Mouse (Mus musculus) c-Kit-negative CD71-positive TER-119-positive erythroid progenitor cells, embryonic 14.5 days (primary cell): ENCODE measurements around the gene Cp.
"Not testable (repeated sequence)": the region's sequence is repeated elsewhere in the genome, so short reads cannot be mapped to it uniquely, and the experiment has no call there.

ENCODE experiments used
- DNase-seq: peaks from one replicate; pipeline ENCODE4 v3.0.0-alpha.2; 2013; ENCODE audit warnings: low read depth, low spot score

Gene Cp

DNA sequence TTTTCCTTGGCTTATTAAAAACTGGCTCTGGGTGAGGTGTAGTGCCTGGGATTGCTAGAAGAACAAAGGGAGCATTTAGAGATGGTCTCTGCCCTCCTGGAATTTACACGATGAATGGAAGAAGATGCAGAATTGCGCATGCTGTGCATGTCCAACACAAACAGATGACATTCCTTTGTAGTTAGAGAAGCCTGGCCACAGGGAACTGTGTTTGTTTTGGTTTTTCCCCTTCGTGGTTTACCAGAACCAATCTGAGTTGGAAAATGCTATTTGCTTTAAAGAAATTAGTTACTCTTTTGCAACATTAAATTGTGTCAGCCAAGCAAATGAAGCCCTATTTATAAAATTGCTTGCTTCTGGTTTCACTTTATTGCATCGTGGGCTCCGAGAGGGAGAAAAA lies at the start of gene Cp:
Gene Cp (plus strand): TSS at position 170 of the 400 bp plus-strand sequence.
- DNase-seq = no peak

DNA sequence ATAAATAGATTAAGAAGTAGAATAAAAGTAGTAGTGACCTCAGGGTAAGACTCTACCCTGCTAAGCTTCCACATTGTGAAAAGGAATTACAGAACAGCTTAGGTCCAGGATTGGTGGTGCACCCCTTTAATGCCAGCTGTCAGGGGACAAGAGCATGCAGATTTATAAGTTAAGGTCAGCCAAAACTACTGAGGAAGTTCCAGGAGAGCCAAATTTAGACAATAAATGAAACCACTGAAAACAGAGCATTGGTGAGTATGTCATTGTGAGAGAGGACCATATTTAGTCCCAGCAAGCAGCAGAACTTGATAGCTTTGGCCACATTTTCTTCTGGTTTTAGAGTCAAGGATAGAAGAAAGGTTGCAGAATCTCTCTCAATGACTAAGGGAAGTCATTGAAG lies 8.3 kb upstream of the Cp start:
- DNase-seq = no peak

DNA sequence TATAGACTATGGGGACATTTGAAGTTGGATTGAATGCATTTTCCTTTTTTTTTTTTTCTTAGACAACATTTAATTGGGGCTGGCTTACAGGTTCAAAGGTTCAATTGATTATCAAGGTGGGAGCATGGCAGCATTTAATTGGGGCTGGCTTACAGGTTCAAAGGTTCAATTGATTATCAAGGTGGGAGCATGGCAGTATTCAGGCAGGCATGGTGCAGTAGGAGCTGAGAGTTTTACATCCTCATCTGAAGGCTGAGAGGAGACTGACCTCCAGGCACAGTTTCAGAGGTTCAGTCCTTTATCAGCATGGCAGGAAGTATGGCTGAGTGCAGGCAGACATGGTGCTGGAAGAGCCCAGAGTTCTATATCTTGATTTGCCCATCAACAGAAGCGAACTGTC lies 7.5 kb upstream of the Cp start:
- not testable (repeated sequence) for DNase-seq

DNA sequence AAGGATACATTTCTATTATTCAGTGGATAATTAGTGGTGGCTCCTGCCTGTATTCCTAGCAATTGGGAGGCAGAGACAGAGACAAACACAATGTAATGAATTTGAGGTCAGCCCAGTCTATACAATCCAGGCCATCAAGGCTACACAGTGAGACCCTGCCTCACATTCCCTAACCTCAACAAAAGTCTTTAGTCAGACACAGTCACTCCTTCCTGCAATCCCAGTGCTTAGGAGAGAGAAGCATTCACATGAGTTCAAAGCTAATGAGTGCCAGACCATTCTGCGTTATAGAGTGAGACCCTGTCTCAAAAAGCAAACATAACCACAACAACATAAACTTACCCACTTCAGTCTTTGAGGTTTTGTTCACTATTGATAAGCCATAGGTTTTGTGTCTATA lies 3.4 kb upstream of the Cp start:
- DNase-seq = no peak

DNA sequence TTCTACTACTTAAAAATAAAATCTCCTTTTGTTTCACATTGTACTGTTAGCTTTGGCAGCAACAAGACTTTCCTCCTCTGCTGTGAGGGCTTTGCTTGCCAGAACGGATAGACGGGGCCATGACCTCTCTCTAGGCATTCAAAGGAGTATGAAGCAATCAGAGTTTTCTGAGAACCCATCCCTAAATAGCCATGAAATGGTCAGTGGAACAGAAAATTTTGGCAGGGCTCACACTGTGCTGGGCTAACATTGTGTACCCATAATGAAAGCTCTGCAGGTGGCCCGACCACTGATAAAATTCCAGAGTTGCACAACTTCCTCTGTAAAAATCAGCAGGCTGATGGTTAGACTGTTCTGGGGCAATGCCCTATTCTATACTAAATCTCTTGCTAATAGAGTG lies 3.0 kb upstream of the Cp start:
- DNase-seq = no peak

DNA sequence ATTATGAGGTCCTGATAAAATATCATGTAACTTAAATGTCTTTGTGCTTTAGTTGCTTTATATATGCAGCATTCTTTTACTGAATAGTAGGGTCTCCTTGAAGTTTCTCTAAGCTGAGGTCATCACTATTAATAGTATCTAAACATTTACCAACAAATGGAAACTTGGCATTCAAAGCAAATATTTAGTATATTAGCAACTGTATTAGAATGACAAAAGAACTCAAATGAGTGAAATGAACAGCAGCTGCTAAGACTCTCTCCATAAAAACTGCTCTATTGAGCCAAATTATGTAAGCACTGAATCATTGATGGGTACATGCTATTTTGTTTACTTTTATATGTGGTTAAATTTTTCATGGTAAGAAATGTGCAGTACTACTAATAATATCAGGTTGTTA lies 1.2 kb downstream of the Cp start:
- DNase-seq = no peak

DNA sequence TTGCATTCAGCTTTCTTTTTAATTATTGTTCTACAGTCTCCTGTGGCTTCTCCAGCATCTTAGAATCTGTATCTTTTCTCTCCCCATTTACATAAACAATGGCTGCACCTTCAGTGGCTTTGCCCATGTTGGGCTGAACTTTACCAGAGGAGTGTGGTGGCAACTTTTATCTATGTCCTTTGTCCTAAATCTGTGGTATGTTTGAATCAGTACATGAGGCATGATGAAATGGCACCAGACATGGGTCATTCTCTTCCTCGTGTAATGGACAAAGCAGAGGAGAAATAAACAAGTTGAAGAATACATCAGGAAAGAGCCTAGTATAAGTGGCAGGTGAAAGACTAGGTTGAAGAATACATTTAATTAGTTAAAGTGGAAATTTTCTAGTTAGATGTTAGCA lies 2.1 kb downstream of the Cp start:
- DNase-seq = no peak

DNA sequence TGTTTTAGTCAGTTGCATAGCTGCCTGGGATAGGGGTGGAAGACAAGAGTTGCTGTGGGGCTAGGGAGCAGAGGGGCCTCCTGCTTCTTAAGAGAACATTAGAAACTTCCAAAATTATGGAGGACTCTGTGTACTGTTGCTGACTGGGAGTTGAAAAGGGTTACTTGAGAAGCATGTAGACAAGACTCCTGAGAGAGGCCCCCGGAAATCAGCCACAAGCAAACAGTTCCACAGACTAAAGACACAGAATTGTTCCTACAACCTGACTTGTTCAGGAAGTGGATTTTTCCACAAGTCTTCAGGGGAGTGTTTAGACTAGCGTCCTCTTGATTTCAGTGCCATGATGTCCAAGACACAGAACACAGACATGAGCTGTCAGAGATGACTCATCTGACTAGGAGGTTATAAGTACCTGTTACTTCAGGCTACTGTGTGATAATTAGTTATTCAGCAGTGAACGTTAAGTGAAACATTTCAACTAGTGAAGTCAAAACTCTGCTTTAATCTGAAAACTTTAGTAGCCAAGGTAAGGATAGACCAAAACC lies 3.8 kb downstream of the Cp start:
- DNase-seq = no peak

DNA sequence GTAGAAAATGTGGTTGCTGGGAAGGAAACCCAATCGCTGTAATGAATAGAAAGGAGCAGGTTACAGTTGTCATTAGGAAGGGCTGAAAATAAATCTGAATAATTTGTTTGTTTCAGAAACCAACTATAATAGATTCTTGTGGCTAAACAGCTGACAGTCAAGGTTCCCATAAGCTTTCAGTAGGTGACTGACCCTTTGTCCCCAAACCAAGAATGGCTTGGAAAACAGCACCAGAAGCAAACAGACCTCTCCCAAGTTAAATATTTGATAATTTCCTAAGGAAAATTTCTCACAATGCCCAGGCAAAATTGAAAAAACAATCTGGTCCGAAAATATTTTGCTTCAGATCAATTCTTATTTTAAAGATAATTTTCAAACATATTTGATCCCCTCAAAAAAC lies 4.5 kb downstream of the Cp start:
- DNase-seq = no peak

DNA sequence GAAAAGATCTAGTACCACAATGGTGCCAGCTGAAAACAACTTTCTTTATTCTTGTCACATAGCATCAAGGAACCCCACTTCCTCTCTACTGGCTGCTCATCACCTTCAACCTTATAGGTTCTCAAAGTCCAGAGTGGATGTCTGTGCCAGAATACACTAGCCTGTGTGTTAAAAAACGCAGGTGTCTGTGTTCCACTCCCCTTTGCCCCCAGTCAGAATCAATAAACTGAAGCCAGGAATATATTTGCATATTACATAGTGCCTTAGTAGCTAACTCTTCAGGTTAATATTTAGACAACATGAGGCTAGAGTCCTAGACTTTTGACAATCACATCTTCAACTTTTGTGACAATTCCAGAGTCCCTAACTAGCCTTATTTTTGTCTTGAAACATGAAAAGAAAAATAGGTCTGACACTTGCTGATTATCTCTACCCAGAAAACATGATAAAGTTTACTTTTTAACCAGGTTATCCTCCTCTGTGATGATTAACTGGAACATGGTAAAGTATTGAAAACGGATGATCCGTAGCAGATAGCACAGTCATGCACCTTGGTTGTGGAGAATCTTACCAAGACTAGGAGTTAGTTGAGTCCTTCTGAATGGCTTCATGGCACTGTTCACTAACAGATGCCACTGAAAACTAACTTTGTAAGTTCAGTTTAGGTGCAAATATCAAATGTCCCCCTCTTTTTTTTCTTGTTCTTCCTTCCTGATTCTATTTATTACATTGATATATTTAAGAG lies 6.1 kb downstream of the Cp start:
- DNase-seq = no peak

DNA sequence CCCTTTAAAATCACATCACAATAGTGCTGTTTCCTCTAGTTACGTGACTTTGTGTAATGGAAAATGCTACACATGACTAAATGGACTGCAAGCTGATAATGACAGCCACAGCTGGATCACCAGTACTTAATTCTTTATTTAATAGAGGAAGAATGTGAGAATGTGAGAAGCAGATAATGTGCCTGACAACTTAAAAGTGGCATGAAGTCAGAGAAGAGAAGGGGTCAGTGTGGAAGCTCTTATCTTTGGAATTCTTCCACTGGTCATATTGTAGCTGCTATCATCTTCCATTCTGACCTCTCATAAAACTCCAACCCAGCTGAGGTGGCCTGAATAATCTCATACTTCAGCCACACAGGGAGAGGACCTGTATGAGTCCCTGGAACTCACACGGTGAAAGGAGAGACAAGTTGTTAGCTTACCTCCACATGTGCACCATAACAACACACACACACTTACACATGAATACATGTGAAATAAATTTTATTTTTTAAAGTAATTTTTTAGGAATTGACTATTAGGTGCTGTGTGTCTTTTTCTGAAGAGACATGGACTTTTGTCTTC lies 7.9 kb downstream of the Cp start:
- DNase-seq = no peak

DNA sequence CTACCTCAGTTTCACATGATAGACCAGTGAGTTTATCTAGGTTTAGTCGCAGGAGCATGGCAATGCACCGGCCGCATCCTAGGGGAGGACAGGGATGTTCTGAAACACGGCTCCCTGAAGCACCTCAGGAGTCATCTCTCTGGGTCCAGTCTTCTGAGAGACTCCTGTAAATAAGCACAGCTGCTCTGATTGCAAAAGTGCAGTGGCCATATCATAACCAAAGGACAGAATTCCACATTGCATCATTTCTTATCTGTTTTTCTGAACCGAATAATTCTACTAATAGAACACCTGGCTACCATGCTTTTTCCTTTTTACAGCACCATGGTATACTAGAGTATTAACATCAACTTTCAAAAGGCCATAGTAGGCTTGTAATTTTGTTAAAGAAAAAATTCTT lies 8.4 kb downstream of the Cp start:
- DNase-seq = no peak

DNA sequence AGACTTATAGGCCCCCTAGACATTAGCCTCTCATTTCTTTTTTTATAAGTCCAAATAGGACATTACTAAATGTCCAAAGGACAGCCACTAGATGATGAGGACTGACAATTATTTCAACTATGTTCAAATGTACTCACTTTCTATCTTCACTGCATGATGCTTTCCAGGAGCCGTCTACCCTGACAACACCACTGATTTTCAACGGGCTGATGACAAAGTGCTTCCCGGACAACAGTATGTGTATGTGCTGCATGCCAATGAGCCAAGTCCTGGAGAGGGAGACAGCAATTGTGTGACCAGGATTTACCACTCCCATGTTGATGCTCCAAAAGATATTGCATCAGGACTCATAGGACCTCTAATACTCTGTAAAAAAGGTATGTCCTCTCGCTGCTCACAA lies 9.2 kb downstream of the Cp start:
- no peak for DNase-seq

DNA sequence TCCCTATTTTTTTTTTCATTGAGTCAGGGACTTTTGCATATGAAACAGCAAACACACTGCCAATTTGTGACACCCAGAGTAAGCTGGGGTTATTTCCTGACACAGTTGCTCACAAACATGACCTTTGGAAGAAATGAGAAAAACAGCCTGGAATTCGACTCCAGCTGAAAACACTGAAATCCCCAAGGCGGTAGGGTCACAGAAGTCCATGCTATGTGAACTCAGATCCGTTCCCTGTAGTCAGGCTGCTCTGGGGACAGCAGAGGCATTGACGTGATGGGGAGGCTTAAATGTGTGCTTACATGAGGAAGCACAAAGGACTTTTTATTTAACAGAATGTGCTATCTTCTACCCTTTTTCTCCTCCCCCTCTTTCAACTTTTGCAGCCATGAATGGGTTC lies 21.6 kb downstream of the Cp start:
- no peak for DNase-seq

DNA sequence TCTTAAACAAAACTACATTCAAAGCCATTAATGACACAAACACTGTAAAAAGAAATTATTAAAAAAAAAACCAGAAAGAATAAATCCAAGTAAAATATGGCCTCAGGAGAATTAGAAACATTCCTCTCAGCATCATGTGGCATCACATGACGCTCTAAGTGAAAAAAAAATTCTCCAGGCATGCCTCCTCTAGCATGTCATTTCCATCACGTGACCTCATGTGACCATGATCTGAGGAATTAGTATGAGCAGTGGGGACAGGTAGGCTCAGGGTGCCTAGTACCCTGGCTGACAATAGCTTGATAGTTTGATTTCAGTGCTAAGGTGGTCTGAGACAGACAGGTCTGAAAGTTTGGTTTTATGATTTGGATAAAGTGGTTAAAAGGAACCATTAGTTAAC lies 24.3 kb downstream of the Cp start:
- DNase-seq = no peak

DNA sequence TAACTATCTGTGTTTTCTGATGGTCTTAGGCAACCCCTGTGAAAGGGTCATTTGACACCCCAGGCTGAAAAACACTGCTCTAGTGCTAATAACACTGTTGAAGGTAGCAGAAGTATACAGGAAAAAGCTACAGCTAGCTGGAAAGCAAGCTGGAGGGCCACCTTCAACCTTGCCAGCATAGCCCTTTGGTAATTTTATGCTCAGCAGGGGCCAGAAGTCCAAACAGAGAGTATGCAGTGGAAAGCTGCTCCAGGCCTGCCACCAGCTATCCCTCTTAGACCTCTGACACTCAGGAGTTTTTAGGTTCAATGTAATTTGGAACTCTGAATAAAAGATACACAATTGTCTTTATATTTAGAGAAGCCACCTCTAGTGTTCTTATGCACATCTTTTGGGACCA lies 26.0 kb downstream of the Cp start:
- DNase-seq = no peak

DNA sequence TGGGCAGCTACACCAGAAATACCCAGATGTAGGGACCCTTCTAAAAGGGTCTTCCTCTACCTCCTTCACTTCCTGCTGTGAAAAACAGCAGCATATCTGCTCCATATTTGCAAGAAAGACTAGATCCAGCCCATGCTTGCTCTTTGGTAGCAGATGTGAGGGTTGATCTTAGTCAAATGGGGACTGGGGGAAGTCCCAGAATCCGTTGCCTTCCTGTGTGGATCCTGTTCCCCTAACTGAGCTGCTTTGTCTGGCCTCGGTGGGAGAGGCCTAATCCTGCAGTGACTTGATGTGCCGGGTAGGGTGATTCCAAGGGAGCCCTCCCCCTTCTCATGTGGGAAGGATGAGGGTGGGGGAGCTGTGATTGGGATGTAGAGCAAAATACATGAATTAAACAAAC lies 29.3 kb downstream of the Cp start:
- DNase-seq = no peak

DNA sequence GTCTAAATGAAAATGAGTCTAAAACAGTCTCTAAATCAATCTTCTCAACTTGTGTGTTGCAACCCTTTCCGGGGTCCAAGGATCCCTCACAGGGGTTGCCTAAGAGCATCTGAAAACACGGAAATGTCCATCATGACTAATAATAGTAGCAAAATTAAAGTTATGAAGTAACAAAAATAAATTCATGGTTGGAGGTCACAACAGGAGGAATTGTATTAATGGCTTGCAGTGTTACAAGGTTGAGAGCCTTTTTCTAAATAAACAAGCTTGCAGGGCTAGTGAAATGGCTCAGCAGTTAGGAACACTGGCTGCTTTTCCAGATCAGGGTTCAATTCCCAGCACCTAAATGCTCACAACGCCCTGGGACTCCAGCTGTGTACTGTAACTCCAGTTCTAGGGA lies 33.2 kb downstream of the Cp start:
- DNase-seq = no peak

DNA sequence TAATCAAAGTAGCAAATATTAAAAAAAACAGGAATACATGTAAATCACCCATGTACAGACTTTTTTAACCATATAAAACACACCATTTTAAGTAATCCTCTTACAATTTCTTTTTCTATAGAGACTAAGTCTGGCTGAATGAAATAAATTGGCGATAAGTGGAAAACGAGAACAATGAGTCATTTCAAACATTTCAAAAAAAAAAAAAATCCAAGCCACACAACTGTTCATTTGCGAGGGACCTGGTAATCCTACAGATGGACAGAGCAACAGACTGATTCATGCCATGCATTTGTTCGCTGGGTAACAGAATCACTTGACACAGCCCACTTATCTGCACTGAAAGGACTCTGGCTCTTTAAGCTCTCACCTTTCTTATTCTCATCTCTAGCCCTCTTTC lies 35.5 kb downstream of the Cp start:
- no peak for DNase-seq

DNA sequence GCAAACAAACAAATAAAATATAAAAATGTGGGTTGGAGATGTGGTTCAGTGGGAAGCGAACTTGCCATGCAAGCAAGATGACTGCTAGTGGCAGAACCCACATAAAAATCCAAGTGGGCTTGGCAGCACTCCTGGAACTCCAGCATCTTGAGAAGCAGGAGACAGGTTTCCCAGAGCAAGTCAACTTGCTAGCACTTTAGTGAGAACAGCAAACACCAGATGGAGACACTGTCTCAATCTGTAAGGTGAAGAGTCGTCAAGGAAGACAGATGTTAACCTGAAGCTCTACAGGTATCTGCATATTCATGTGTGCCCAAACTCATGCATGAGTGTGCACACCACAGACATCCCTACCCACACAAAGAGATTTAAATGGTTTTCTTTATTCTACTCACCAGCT lies 42.7 kb downstream of the Cp start:
- DNase-seq = no peak

DNA sequence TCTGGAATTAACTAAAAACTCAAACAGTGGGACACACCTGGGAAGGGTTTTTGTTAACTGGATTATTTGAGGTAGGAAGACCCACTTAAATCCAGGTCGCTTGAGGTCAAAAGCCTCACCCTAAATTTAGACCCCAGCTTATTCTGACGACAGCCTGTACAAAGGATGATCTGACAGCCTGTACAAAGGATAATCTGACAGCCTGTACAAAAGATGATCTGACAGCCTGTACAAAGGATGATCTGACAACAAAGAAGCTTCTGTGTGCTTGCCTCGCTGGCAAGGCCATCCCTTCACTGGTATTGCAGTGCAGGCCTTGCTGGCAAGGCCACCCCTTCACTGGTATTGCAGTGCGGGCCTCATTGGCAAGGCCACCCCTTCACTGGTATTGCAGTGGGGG lies 44.0 kb downstream of the Cp start:
- no peak for DNase-seq

DNA sequence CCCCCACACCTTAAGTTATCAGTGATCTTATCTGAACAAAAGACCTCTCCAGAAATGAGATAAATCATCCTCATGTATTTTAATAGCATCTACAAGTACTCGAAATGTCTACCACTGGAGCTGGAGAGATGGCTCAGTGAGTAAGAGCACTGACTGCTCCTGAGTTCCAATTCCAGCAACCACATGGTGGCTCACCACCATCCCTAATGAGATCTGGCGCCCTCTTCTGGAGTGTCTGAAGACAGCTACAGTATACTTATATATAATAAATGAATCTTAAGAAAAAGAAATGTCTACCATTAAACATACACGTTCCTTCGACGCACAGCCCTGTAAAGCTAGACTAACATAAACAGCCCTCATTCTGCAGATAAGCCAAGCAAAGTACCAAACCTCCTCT lies 45.9 kb downstream of the Cp start:
- no peak for DNase-seq

DNA sequence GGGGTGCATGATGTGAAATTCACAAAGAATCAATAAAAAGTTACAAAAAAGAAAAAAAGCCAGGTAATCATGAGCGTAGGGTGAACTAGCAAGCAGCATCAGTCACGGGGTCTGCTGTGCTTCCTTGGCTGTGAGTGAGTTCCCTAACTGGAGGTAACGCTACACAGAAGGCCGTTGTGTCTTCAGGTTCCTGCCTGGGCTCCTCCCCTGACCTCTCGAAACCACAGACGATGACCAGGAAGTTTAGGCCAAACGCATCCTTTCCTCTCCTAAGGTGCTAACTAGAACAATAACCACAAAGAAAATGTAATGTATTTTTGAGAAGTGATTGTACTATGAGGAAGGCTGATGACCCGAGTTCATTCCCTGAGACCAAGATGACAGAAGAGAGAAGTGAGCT lies 47.6 kb downstream of the Cp start:
- no peak for DNase-seq

DNA sequence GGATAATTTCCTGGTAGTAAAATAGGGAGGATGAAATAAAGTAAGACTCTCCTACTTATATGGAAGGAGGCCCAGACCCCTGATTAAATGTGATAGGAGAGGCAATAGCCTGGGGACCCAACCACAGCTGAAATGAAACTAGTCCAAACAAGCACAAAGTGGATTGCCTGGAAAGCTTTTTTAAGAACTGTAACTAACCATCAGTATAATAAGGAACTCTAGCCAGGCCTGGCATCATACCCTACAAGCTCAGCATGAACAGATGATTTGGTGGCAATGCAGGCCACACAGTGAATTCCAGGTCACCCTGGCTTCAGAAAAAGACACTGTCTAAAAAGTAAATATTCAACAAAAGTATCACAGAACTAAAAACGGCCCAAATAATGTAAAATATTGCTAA lies 48.8 kb downstream of the Cp start:
- no peak for DNase-seq
